Mouse (Mus musculus) lung, adult 2 months (tissue): ENCODE results near the gene Aig1.

Experiments
- CTCF ChIP-seq: fragments of 200-500 bp; IDR thresholded peaks from 2 replicates; pipeline ENCODE4 v1.5.1; 2011; ENCODE audit warnings: mild to moderate bottlenecking, low read length, control low read depth; ENCODE audit not compliant: insufficient read depth
- POLR2A ChIP-seq: fragments of 200-500 bp; IDR thresholded peaks from 2 replicates; pipeline ENCODE4 v1.6.1; 2011; ENCODE audit warnings: low read depth, mild to moderate bottlenecking, control low read depth, low read length, borderline replicate concordance; ENCODE audit errors: extremely low read depth

- TF ChIP-seq CTCF (no peak), POLR2A (no peak)
Observed at GRCm38 (mm10) chr10:13689841-13690590, 178.8 kb downstream of the Aig1 start.
